Mouse (Mus musculus) embryonic facial prominence, embryonic 11.5 days (tissue): Measurements from ENCODE around the gene Wdtc1. TPM values are rescaled to one million over a fixed set of nuclear protein-coding genes. Genes with fewer than 3 reads are reported as not detected.

ENCODE experiments used
- ATAC-seq: fragments of 200-750 bp; cut with Nextera tagmentation; replicated peaks from 2 replicates; pipeline ENCODE4 v1.8.0; 2017; ENCODE audit warnings: low read depth; ENCODE audit not compliant: insufficient number of reproducible peaks, low FRiP score, low TSS enrichment
- DNase-seq: peaks from one replicate; pipeline ENCODE4 v3.0.0-alpha.2; 2015; ENCODE audit warnings: low spot score
- H3K27ac ChIP-seq: fragments of 300-500 bp; sonication (generic); replicated peaks from 2 replicates; pipeline ENCODE4 v1.5.1; 2014; ENCODE audit warnings: mild to moderate bottlenecking, low read depth, low read length, control low read depth
- H3K27me3 ChIP-seq: fragments of 300-500 bp; sonication (generic); 2 replicates; pipeline ENCODE4 v1.6.1; 2014; ENCODE audit warnings: mild to moderate bottlenecking, low read length, moderate library complexity, mixed read lengths; ENCODE audit not compliant: control insufficient read depth, insufficient read depth
- H3K36me3 ChIP-seq: fragments of 300-500 bp; sonication (generic); replicated peaks from 2 replicates; pipeline ENCODE4 v1.6.1; 2014; ENCODE audit warnings: low read depth, mild to moderate bottlenecking, low read length, moderate library complexity, mixed read lengths; ENCODE audit not compliant: control insufficient read depth, insufficient read depth
- H3K4me1 ChIP-seq: fragments of 300-500 bp; sonication (generic); 2 replicates; pipeline ENCODE4 v1.6.1; 2014; ENCODE audit warnings: low read length, mixed read lengths; ENCODE audit not compliant: control insufficient read depth, insufficient read depth
- H3K4me2 ChIP-seq: fragments of 300-500 bp; sonication (generic); 2 replicates; pipeline ENCODE4 v1.6.1; 2014; ENCODE audit warnings: low read depth, mild to moderate bottlenecking, control low read depth, low read length, moderate library complexity
- H3K4me3 ChIP-seq: fragments of 300-500 bp; sonication (generic); 2 replicates; pipeline ENCODE4 v1.5.1; 2014; ENCODE audit warnings: low read depth, low read length, control low read depth
- H3K9ac ChIP-seq: fragments of 300-500 bp; sonication (generic); replicated peaks from 2 replicates; pipeline ENCODE4 v1.6.1; 2014; ENCODE audit warnings: mild to moderate bottlenecking, control low read depth, low read length
- H3K9me3 ChIP-seq: fragments of 300-500 bp; sonication (generic); replicated peaks from 2 replicates; pipeline ENCODE4 v1.6.1; 2016; ENCODE audit warnings: mild to moderate bottlenecking, low read length, inconsistent platforms, mixed read lengths; ENCODE audit not compliant: control insufficient read depth
- WGBS: fragments of 180-500 bp; shearing (Covaris S2); extraction: QIAGEN DNeasy Blood & Tissue Kit; methylation state at CpG from one replicate; pipeline ENCODE4 v1.1.7; 2014; 5-methylcytosine and 5-hydroxymethylcytosine counted together
- polyA plus RNA-seq: library from polyadenylated mRNA; unstranded; fragments of >200 nt; fragmentation: Nextera tagmentation; extraction: Ambion mirVana; gene quantifications from 2 replicates; pipeline ENCODE4 v1.2.1, GENCODE M21; 2014

The Wdtc1 gene
- polyA plus RNA-seq, 1 experiment from 2014 or later: 16.7 TPM

DNA sequence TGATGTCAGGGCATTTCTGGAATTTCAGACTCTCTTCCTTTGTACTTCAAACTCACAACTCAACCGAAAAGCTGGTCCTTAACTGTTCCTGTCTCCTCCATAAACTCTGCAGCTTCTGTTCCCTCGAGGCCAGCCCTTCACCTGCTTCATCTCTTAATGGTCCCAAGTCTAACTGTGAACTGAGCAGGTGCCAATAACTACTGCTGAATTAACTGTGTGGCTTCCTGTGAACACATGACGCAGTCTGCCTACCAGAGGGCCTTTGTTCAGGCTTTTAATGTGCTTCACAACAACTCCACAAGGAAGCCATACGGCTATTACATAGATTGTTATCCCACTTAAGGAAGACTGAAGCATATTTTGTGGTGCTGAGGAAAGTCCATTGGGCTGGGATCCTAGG lies 23.0 kb downstream of the Wdtc1 start:
- ATAC-seq (no peak), DNase-seq (no peak)
- WGBS: 87% methylated on average over 4 of the region's 4 CpGs
- Histone ChIP-seq H3K4me1 (no peaks in the 10 kb centered on the region), H3K9me3 (no peaks in the 10 kb centered on the region), H3K36me3 (no peaks in the 10 kb centered on the region), H3K9ac (no peak overlapping the region), H3K4me3 (no peak overlapping the region), H3K4me2 (no peak overlapping the region), H3K27ac (no peak overlapping the region), H3K27me3 (no peaks in the 10 kb centered on the region)

DNA sequence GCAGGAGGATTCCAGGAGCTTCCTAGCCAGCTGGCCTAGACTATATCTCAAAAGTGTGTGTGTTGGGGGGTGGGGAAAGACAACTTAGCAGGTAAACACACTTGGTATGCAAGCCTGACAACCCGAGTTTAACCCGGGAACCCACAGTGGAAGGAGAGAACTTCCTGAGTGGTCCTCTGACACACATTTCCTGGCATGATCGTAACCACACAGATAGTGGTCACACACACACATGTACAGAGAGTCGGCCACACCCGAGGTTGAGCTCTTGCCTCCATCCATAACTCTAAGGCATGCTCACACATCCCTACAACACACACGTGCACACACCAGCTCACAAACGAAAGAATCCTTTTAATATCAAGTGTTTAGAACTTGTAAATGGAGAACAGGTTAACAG lies 25.2 kb downstream of the Wdtc1 start:
- H3K9ac ChIP-seq: no peak overlapping the region
- no peaks in the 10 kb centered on the region for H3K27me3 ChIP-seq
- H3K4me2 ChIP-seq: no peak overlapping the region
- DNase-seq (no peak), ATAC-seq (no peak)
- 82% methylated on average over 7 of the region's 7 CpGs for WGBS
- H3K4me1 ChIP-seq: no peaks in the 10 kb centered on the region
- H3K9me3 ChIP-seq: no peaks in the 10 kb centered on the region
- no peak overlapping the region for H3K4me3 ChIP-seq
- H3K36me3 ChIP-seq: no peaks in the 10 kb centered on the region
- H3K27ac ChIP-seq: no peak overlapping the region

DNA sequence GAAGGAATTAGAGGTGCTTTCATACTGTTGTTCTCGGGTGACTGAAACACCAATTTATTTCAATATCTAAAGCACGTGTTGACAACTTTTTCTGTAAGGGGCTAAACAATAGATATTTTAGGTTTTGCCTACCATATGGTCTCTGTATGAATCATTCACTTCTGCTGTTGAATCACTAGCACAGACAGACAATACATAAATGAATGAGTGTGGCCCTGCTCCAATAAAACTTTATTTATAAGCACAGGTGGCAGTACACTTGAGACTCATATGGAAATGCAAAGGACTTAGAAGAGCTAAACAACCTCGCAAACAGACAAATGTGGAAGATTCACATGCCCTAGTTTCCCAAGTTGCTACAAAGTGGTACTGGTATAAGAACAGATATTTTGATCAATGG lies 33.6 kb downstream of the Wdtc1 start:
- Histone ChIP-seq H3K9ac (no peak overlapping the region), H3K4me3 (no peak overlapping the region), H3K36me3 (no peaks in the 10 kb centered on the region), H3K9me3 (no peaks in the 10 kb centered on the region), H3K27ac (no peak overlapping the region), H3K4me1 (no peaks in the 10 kb centered on the region), H3K27me3 (no peaks in the 10 kb centered on the region), H3K4me2 (no peak overlapping the region)
- DNase-seq: no peak
- no peak for ATAC-seq
- WGBS: 95% methylated on average over 3 of the region's 3 CpGs

DNA sequence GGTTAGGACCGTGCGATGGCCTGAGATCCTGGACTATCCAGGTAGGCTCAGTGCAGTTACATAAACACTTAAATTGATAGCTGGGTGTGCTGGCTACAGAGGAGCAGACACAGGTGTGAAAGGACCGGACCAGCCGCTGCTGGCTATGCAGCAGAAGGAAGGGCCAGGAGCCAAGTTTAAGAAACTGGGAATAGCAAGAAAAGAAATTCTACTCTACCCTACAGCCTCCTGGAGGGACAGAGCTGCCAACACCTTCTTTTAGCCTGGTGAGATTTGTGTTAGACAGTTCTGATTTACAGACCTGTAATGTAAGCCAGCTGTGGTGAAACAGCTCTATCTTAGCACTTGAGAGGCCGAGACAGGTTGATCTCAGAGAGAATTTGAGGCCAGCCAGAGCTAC lies 37.3 kb downstream of the Wdtc1 start:
- DNase-seq (no peak), ATAC-seq (no peak)
- no peak overlapping the region for H3K27ac ChIP-seq
- no peaks in the 10 kb centered on the region for H3K9me3 ChIP-seq
- no peak overlapping the region for H3K9ac ChIP-seq
- H3K4me1 ChIP-seq: no peaks in the 10 kb centered on the region
- no peaks in the 10 kb centered on the region for H3K36me3 ChIP-seq
- no peak overlapping the region for H3K4me2 ChIP-seq
- no peaks in the 10 kb centered on the region for H3K27me3 ChIP-seq
- 83% methylated on average over 5 of the region's 5 CpGs for WGBS
- H3K4me3 ChIP-seq: no peak overlapping the region

DNA sequence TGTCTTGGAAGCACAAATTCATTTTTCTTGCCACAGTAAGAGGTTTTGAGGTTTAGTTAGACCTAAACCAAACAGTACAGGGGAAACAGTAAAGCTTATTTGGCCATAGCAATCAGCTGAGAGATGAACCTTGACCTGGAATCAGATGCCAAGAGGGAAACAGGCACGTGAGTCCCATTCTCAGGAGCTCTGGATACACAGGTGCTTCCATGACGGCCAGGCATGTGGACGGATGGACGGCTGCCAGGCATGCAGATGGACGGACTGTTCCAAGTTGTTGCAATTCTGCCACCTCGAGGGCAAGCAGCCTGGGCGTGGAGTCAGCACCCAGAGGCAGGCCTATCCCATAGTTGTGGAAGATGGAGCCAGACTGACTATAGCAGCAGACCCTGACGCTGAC lies 38.4 kb downstream of the Wdtc1 start:
- H3K4me1 ChIP-seq: no peaks in the 10 kb centered on the region
- WGBS: 80% methylated on average over 8 of the region's 8 CpGs

DNA sequence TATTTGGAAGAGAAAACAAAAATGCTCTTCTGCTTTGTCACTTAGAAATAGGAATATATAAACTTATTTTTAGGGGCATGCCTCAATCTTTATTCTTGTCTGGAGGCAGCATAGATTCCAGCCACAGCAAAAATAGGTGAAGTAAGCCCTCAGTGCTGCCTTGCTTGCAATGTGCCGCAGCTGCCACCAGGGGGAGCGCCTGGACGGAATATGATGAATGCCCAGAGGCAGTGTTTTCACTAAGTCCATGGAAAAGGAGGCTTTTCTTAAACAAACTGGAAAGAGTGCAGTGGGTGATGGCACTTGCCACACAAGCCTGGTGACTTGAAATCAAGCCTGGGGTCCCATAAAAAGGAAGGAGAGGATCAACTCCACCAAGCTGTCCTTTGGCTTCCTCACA lies 43.3 kb downstream of the Wdtc1 start:
- Histone ChIP-seq H3K4me1 (no peaks in the 10 kb centered on the region), H3K4me3 (no peak overlapping the region), H3K27me3 (no peaks in the 10 kb centered on the region), H3K9me3 (no peaks in the 10 kb centered on the region), H3K9ac (no peak overlapping the region), H3K36me3 (no peaks in the 10 kb centered on the region), H3K4me2 (no peak overlapping the region), H3K27ac (no peak overlapping the region)
- 0% methylated on average over 3 of the region's 3 CpGs for WGBS
- DNase-seq (peak; percentile 89), ATAC-seq (no peak)

More for the DNA sequence above, 38.4 kb downstream of the Wdtc1 start:
- Histone ChIP-seq H3K9ac (no peak overlapping the region), H3K27ac (no peak overlapping the region), H3K9me3 (no peaks in the 10 kb centered on the region), H3K4me2 (no peak overlapping the region), H3K27me3 (no peaks in the 10 kb centered on the region), H3K36me3 (no peaks in the 10 kb centered on the region), H3K4me3 (no peak overlapping the region)
- ATAC-seq (no peak), DNase-seq (no peak)

DNA sequence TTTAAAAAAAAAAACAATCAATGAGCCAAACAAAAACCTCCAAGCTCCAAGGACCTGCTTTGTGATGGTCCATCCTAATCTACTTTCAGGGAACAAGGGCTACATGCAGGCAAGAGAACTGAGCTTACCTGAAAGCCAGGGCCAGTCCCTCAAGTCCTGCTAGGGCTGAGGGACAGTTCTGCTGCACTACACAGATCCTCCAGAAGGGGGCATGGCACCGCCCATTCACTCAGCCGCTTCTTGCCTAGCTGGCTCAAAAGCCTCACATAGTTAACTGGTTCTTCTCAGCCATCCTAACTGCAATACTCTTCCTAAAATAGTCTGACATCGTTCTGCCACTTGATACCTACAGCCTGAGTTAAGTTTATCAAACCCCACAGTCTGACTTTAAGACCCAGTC lies 46.0 kb downstream of the Wdtc1 start:
- H3K27ac ChIP-seq: no peak overlapping the region
- DNase-seq: peak; percentile 60
- no peak for ATAC-seq
- no peaks in the 10 kb centered on the region for H3K27me3 ChIP-seq
- H3K4me1 ChIP-seq: no peaks in the 10 kb centered on the region
- H3K9ac ChIP-seq: no peak overlapping the region
- WGBS: 46% methylated on average over 3 of the region's 3 CpGs
- H3K36me3 ChIP-seq: no peaks in the 10 kb centered on the region
- no peaks in the 10 kb centered on the region for H3K9me3 ChIP-seq
- H3K4me2 ChIP-seq: no peak overlapping the region
- no peak overlapping the region for H3K4me3 ChIP-seq

DNA sequence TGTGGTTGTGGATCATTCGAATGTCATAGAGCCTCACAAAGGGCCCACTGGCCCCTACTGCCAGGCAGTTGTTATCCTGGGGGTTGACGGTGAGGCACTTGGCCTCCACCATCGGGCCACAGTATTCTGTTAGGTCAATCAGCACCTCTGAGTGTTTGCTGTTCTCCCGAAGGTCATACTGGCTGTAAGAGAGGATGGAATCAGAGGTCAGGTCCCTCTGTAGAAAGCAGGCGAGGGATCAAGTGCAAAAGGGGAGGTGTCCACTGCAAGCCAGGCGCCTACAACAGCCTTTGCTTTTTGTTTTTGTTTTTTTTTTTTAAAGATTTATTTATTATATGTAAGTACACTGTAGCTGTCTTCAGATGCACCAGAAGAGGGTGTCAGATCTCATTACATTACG lies 47.5 kb downstream of the Wdtc1 start:
- H3K36me3 ChIP-seq: peaks cover 2% of the 10 kb centered on the region; the same call in 1 of the 2 replicates
- ATAC-seq: no peak
- H3K4me3 ChIP-seq: no peak overlapping the region

More for the DNA sequence above, 47.5 kb downstream of the Wdtc1 start:
- H3K9me3 ChIP-seq: no peaks in the 10 kb centered on the region
- DNase-seq: no peak
- no peak overlapping the region for H3K4me2 ChIP-seq
- H3K4me1 ChIP-seq: no peaks in the 10 kb centered on the region
- no peak overlapping the region for H3K27ac ChIP-seq
- no peaks in the 10 kb centered on the region for H3K27me3 ChIP-seq
- no peak overlapping the region for H3K9ac ChIP-seq
- 94% methylated on average over 7 of the region's 7 CpGs for WGBS
